Mouse (Mus musculus): ENCODE data around the gene B4galnt2. TPM values are rescaled to one million over a fixed set of nuclear protein-coding genes. Genes with fewer than 3 reads are reported as not detected.

Gene B4galnt2
- polyA plus RNA-seq, 1 experiment from 2014 or later: 0.49 TPM

DNA sequence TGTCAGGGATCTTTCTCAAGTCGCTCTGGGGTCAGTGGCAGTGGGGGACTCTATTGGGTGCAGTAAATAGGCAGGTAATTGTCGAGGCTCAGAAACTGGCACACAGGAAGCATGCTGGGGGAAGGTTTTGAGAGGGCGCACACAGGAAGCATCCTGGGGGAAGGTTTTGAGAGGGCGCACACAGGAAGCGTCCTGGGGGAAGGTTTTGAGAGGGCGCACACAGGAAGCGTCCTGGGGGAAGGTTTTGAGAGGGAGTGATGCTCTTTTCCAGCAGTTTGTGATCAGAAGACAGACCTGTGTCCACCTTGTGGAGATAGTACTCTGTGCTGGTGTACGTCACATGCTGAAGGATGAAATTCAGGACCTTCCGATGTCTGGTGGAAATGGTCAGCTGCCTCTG, 38.9 kb downstream of the B4galnt2 start:
- Histone ChIP-seq H3K4me1 (0 out of 2 replicates have a peak, but pooled peaks cover 4% of the 10 kb centered on the region), H3K36me3 (no peaks in the 10 kb centered on the region), H3K27me3 (ENCODE audit: insufficient read depth, poor library complexity, severe bottlenecking) (peaks cover 3% of the 10 kb centered on the region), H3K27ac (peak overlapping the region; percentile 18; the same call in 1 of the 2 replicates), H3K9me3 (no peaks in the 10 kb centered on the region), H3K4me3 (peak overlapping the region; percentile 29)
- DNase-seq (ENCODE audit: low spot score): no peak
- WGBS: 20% methylated on average over 9 of the region's 9 CpGs

- DNase-seq (ENCODE audit: low spot score): no peak
- Histone ChIP-seq H3K27me3 (ENCODE audit: insufficient read depth, poor library complexity, severe bottlenecking) (peaks cover 8% of the 10 kb centered on the region; the same call in 1 of the 2 replicates), H3K36me3 (no peaks in the 10 kb centered on the region), H3K9me3 (no peaks in the 10 kb centered on the region), H3K27ac (no peak overlapping the region), H3K4me3 (no peak overlapping the region), H3K4me1 (no peaks in the 10 kb centered on the region)
- 70% methylated on average over 6 of the region's 6 CpGs for WGBS
These were observed 44.7 kb downstream of the B4galnt2 start for GRCm38 (mm10) chr11:95869918-95870470.

DNA sequence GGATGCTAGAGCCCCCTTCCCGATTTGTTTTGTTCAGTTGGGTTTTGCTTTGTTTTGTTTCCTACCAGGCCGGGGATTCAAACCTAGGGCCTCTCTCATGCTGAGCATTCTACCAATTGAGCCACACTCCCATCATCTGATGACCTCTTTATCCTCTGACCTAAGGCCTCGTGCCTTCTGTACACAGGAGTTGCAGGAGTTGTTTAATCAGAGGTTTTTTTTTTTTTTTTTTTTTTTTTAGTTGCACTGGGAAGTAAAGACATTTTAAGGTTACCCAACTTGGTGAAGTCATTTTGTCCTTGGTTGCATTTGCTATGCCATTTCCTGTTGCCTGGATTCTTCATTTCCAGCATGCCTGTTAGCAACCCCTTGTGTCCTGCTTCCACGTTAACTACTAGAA, 45.2 kb downstream of the B4galnt2 start:
- no peaks in the 10 kb centered on the region for H3K9me3 ChIP-seq
- H3K27me3 ChIP-seq (ENCODE audit: insufficient read depth, poor library complexity, severe bottlenecking): peaks cover 8% of the 10 kb centered on the region; the same call in 1 of the 2 replicates
- no peak overlapping the region for H3K4me3 ChIP-seq
- no peak for DNase-seq (ENCODE audit: low spot score)
- WGBS: 74% methylated on average over 4 of the region's 4 CpGs
- no peak overlapping the region for H3K27ac ChIP-seq
- no peaks in the 10 kb centered on the region for H3K4me1 ChIP-seq
- H3K36me3 ChIP-seq: no peaks in the 10 kb centered on the region

DNA sequence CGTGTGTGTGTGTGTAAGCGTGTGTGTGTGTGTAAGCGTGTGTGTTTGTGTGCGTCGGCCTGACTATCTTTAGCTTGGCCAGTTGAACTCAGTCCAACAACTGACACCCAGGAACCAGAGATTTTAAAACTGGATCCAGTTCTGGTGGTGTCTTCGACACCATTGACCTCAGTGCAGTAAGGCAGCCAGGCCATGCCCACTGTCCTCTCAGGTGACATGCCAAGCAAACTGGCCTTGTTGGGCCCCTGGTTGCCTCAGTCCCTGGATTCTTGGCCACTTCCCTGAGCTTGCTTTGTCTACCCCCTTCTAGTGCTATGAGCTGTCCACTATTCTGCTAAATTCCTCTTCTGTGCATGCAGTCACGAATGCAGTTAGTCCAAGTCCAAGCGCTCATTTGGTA, 53.3 kb downstream of the B4galnt2 start:
- Histone ChIP-seq H3K9me3 (no peaks in the 10 kb centered on the region), H3K4me1 (peaks cover 16% of the 10 kb centered on the region), H3K27ac (no peak overlapping the region), H3K4me3 (no peak overlapping the region), H3K27me3 (ENCODE audit: insufficient read depth, poor library complexity, severe bottlenecking) (no peaks in the 10 kb centered on the region), H3K36me3 (no peaks in the 10 kb centered on the region)
- no peak for DNase-seq (ENCODE audit: low spot score)
- WGBS: 91% methylated on average over 8 of the region's 8 CpGs

DNA sequence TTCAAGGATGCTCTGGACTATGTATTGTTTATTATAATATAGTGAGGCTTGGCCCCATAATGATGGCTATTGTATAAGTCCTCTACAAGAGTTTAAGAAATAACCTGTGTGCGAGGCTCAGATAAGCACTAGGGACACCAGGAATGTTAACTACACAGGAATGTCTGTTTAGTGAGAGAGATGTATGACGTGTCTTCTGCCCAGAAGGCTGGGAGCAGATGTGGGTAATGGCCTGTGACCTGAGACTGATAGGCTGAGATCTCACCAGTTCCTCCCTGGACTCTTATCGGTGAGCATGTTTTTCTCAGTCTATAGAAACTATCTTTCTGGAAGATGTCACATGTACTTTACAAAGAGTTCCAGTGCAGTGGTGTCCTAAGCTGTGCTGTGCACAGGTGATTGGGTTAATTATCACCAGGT, 54.6 kb downstream of the B4galnt2 start:
- Histone ChIP-seq H3K27me3 (ENCODE audit: insufficient read depth, poor library complexity, severe bottlenecking) (no peaks in the 10 kb centered on the region), H3K9me3 (no peaks in the 10 kb centered on the region), H3K27ac (peak overlapping the region; percentile 86), H3K36me3 (no peaks in the 10 kb centered on the region), H3K4me1 (peaks cover 16% of the 10 kb centered on the region), H3K4me3 (peak overlapping the region; percentile 76)
- 20% methylated on average over 3 of the region's 3 CpGs for WGBS
- no peak for DNase-seq (ENCODE audit: low spot score)

GRCm38 (mm10) chr11:95859468-95859855, 55.2 kb downstream of the B4galnt2 start:
- no peaks in the 10 kb centered on the region for H3K9me3 ChIP-seq
- H3K27me3 ChIP-seq (ENCODE audit: insufficient read depth, poor library complexity, severe bottlenecking): no peaks in the 10 kb centered on the region
- H3K4me1 ChIP-seq: peaks cover 16% of the 10 kb centered on the region
- H3K36me3 ChIP-seq: no peaks in the 10 kb centered on the region
- WGBS: under 1% methylated on average over 35 of the region's 35 CpGs
- peak overlapping the region; percentile 86 for H3K27ac ChIP-seq
- peak; percentile 88 for DNase-seq (ENCODE audit: low spot score)
- peak overlapping the region; percentile 76 for H3K4me3 ChIP-seq

GRCm38 (mm10) chr11:95858528-95859467, 55.9 kb downstream of the B4galnt2 start:
- peak overlapping the region; percentile 76 for H3K4me3 ChIP-seq
- WGBS: under 1% methylated on average over 58 of the region's 58 CpGs
- peak; percentile 100 for DNase-seq (ENCODE audit: low spot score)
- H3K36me3 ChIP-seq: no peaks in the 10 kb centered on the region
- no peaks in the 10 kb centered on the region for H3K9me3 ChIP-seq
- H3K27me3 ChIP-seq (ENCODE audit: insufficient read depth, poor library complexity, severe bottlenecking): no peaks in the 10 kb centered on the region
- peak overlapping the region; percentile 86 for H3K27ac ChIP-seq
- peaks cover 16% of the 10 kb centered on the region for H3K4me1 ChIP-seq

DNA sequence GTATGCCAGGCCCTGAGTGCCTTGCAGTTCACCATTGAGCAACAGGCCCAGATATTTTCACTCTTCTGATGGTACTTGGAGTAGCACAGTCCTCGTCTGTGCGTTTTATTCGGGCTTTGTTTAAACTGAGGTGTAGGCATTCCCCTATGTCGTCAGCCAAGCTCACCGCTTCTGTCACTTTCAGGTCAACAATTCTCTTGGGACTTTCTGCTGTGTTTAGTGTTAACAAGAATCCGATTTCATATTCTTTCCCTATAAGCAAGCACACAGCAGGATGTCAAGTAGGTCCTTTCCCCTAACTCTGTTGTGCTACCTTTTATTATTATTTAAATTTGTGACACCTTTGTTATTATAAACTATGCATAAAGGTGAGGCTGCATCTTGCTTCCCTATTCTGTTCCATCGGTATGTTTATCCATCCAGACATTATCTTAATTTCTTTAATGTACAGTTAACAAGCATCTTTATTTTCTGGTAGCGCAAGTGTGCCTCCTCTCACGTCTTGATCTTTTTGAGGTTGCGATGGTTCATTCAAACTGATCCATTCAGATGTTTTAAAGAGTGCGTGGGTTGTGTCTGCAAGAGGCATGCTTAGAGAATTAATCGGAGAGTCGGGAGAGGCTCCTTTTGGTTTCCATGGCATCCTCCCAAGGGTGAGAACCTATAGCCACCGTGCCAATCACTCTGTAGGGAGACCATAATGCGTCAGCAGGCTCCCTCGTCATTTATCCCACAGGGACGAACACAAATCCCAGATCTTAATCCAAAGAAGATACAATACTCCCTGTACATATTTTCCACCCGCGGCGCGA, 56.8 kb downstream of the B4galnt2 start:
- Histone ChIP-seq H3K36me3 (no peaks in the 10 kb centered on the region), H3K27ac (peak overlapping the region; percentile 86), H3K4me3 (peak overlapping the region; percentile 76), H3K27me3 (ENCODE audit: insufficient read depth, poor library complexity, severe bottlenecking) (no peaks in the 10 kb centered on the region), H3K9me3 (no peaks in the 10 kb centered on the region), H3K4me1 (peaks cover 16% of the 10 kb centered on the region)
- WGBS: 25% methylated on average over 21 of the region's 21 CpGs
- DNase-seq (ENCODE audit: low spot score): no peak

- Histone ChIP-seq H3K4me1 (peaks cover 16% of the 10 kb centered on the region), H3K27me3 (ENCODE audit: insufficient read depth, poor library complexity, severe bottlenecking) (0 out of 2 replicates have a peak, but pooled peaks cover 1% of the 10 kb centered on the region), H3K9me3 (no peaks in the 10 kb centered on the region), H3K36me3 (no peaks in the 10 kb centered on the region), H3K4me3 (no peak overlapping the region), H3K27ac (no peak overlapping the region)
- no peak for DNase-seq (ENCODE audit: low spot score)
- WGBS: 73% methylated on average over 4 of the region's 4 CpGs
These were observed 57.4 kb downstream of the B4galnt2 start for GRCm38 (mm10) chr11:95857306-95857705.

GRCm38 (mm10) chr11:95853684-95854083, 61.0 kb downstream of the B4galnt2 start:
- Histone ChIP-seq H3K9me3 (no peaks in the 10 kb centered on the region), H3K4me1 (peaks cover 9% of the 10 kb centered on the region; the same call in 1 of the 2 replicates), H3K36me3 (no peaks in the 10 kb centered on the region), H3K27ac (no peak overlapping the region), H3K27me3 (ENCODE audit: insufficient read depth, poor library complexity, severe bottlenecking) (peaks cover 8% of the 10 kb centered on the region; the same call in 1 of the 2 replicates), H3K4me3 (no peak overlapping the region)
- 50% methylated on average over 5 of the region's 5 CpGs for WGBS
- DNase-seq (ENCODE audit: low spot score): no peak

- Histone ChIP-seq H3K9me3 (no peaks in the 10 kb centered on the region), H3K4me3 (no peak overlapping the region), H3K27ac (no peak overlapping the region), H3K4me1 (no peaks in the 10 kb centered on the region), H3K27me3 (ENCODE audit: insufficient read depth, poor library complexity, severe bottlenecking) (peaks cover 8% of the 10 kb centered on the region; the same call in 1 of the 2 replicates), H3K36me3 (no peaks in the 10 kb centered on the region)
- 77% methylated on average over 2 of the region's 2 CpGs for WGBS
- DNase-seq (ENCODE audit: low spot score): no peak
These were observed 63.8 kb downstream of the B4galnt2 start for GRCm38 (mm10) chr11:95850898-95851297.

GRCm38 (mm10) chr11:95844935-95845334, 69.8 kb downstream of the B4galnt2 start:
- WGBS: 56% methylated on average over 4 of the region's 4 CpGs
- no peak for DNase-seq (ENCODE audit: low spot score)
- H3K36me3 ChIP-seq: no peaks in the 10 kb centered on the region
- no peak overlapping the region for H3K27ac ChIP-seq
- H3K4me1 ChIP-seq: peaks cover 27% of the 10 kb centered on the region
- H3K9me3 ChIP-seq: no peaks in the 10 kb centered on the region
- H3K27me3 ChIP-seq (ENCODE audit: insufficient read depth, poor library complexity, severe bottlenecking): peaks cover 39% of the 10 kb centered on the region
- peak overlapping the region; percentile 56 for H3K4me3 ChIP-seq

All from heart, embryonic 10.5 days (tissue).